Mouse (Mus musculus): ENCODE data around the gene Vav2. TPM values are rescaled to one million over a fixed set of nuclear protein-coding genes. Genes with fewer than 3 reads are reported as not detected.

The Vav2 gene
- polyA plus RNA-seq, 1 experiment from 2014 or later: 15.1 TPM

GRCm38 (mm10) chr2:27339051-27339450 is 87.8 kb downstream of the Vav2 start:
- H3K27ac ChIP-seq: peak overlapping the region; percentile 64
- no peak overlapping the region for H3K4me2 ChIP-seq
- H3K36me3 ChIP-seq: no peaks in the 10 kb centered on the region
- no peaks in the 10 kb centered on the region for H3K9me3 ChIP-seq
- ATAC-seq (ENCODE audit: low FRiP score): no peak
- peak overlapping the region; percentile 55; the same call in 1 of the 2 replicates for H3K9ac ChIP-seq
- no peaks in the 10 kb centered on the region for H3K27me3 ChIP-seq
- H3K4me3 ChIP-seq: no peak overlapping the region
- WGBS: 47% methylated on average over 8 of the region's 8 CpGs
- peaks cover 61% of the 10 kb centered on the region for H3K4me1 ChIP-seq (replicated peaks)

- 61% methylated on average over 6 of the region's 6 CpGs for WGBS
- peaks cover 51% of the 10 kb centered on the region for H3K4me1 ChIP-seq (replicated peaks)
Measured at GRCm38 (mm10) chr2:27337261-27337660, 89.6 kb downstream of the Vav2 start.

GRCm38 (mm10) chr2:27336600-27336999 is 90.2 kb downstream of the Vav2 start:
- no peak for ATAC-seq (ENCODE audit: low FRiP score)
- no peak overlapping the region for H3K9ac ChIP-seq
- WGBS: 57% methylated on average over 9 of the region's 9 CpGs

More at GRCm38 (mm10) chr2:27337261-27337660, 89.6 kb downstream of the Vav2 start:
- ATAC-seq (ENCODE audit: low FRiP score): no peak
- H3K4me3 ChIP-seq: no peak overlapping the region
- no peak overlapping the region for H3K9ac ChIP-seq
- no peak overlapping the region for H3K4me2 ChIP-seq
- no peaks in the 10 kb centered on the region for H3K27me3 ChIP-seq
- peak overlapping the region; percentile 71 for H3K27ac ChIP-seq
- no peaks in the 10 kb centered on the region for H3K9me3 ChIP-seq
- H3K36me3 ChIP-seq: no peaks in the 10 kb centered on the region

DNA sequence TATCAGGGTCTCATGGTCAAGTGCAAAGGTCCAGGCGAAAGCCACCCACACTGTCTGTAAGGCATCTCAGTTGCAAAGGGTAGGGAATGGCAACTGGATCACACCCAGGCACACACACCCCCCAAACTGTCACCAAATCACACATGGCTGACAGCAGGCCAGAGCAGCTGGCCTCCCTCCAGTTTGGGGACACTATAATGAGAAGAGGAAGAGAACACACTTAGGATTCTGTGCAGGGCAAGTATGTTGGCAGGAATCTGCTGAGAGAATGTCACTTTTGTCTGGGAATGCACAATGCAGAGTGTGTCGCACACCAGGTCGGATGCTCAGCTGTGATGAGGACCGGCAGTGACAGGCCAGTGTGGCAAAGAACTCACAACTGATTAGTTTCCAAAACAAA is 92.0 kb downstream of the Vav2 start:
- WGBS: 55% methylated on average over 4 of the region's 4 CpGs
- no peak overlapping the region for H3K9ac ChIP-seq
- H3K4me2 ChIP-seq: no peak overlapping the region
- H3K27me3 ChIP-seq: no peaks in the 10 kb centered on the region
- H3K4me3 ChIP-seq: no peak overlapping the region
- ATAC-seq (ENCODE audit: low FRiP score): peak; percentile 43; the same call in 1 of the 2 replicates
- no peaks in the 10 kb centered on the region for H3K9me3 ChIP-seq
- no peaks in the 10 kb centered on the region for H3K36me3 ChIP-seq
- peaks cover 67% of the 10 kb centered on the region for H3K4me1 ChIP-seq (replicated peaks)
- no peak overlapping the region for H3K27ac ChIP-seq

More at GRCm38 (mm10) chr2:27336600-27336999, 90.2 kb downstream of the Vav2 start:
- no peak overlapping the region for H3K4me3 ChIP-seq
- no peaks in the 10 kb centered on the region for H3K9me3 ChIP-seq
- H3K27ac ChIP-seq: peak overlapping the region; percentile 71
- H3K36me3 ChIP-seq: no peaks in the 10 kb centered on the region
- peaks cover 53% of the 10 kb centered on the region for H3K4me1 ChIP-seq (replicated peaks)
- H3K27me3 ChIP-seq: no peaks in the 10 kb centered on the region
- no peak overlapping the region for H3K4me2 ChIP-seq

- no peak overlapping the region for H3K9ac ChIP-seq
- H3K4me3 ChIP-seq: no peak overlapping the region
- no peaks in the 10 kb centered on the region for H3K27me3 ChIP-seq
- no peaks in the 10 kb centered on the region for H3K9me3 ChIP-seq
- WGBS: 81% methylated on average over 5 of the region's 5 CpGs
- peaks cover 69% of the 10 kb centered on the region for H3K4me1 ChIP-seq (replicated peaks)
- peak overlapping the region; percentile 65 for H3K27ac ChIP-seq
- H3K4me2 ChIP-seq: no peak overlapping the region
- ATAC-seq (ENCODE audit: low FRiP score): no peak
- no peaks in the 10 kb centered on the region for H3K36me3 ChIP-seq
Measured at GRCm38 (mm10) chr2:27331560-27331959, 95.3 kb downstream of the Vav2 start.

GRCm38 (mm10) chr2:27330446-27330845 is 96.4 kb downstream of the Vav2 start:
- WGBS: 38% methylated on average over 8 of the region's 8 CpGs
- no peak for ATAC-seq (ENCODE audit: low FRiP score)
- Histone ChIP-seq H3K4me3 (no peak overlapping the region), H3K4me2 (no peak overlapping the region), H3K36me3 (no peaks in the 10 kb centered on the region), H3K9me3 (no peaks in the 10 kb centered on the region), H3K27ac (peak overlapping the region; percentile 65), H3K27me3 (no peaks in the 10 kb centered on the region), H3K4me1 (replicated peaks) (peaks cover 73% of the 10 kb centered on the region), H3K9ac (no peak overlapping the region)

DNA sequence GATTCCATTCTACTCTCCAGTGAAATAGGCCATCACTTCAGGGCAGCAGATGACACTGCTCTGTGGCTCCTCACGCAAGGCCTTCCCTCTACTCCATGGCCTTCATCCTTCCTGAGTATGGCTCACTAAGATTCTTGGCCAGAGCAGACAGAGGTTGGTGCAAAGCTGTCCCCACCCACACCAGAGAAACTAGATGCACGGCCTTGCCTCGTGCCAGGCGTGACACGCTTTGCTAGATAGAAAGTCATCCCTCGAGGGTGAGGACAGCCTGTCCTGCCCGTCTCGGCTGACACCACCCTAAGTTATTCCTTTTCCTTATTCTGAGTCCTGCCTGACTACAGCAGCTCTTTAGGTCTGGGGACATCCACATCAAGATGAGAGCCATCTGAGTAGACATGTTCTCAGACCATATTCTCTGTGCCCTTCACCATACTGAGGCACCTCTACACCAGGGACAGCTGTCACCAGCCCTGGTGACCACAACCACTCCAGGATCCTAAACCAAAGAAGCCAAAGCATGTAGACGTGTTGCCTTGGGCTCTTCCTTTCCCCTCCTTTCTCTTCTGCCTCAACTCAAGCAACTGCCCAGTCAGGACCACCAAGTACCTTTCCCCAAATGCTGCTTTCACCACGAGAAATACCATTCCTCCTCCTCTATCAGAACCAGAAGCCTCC is 97.3 kb downstream of the Vav2 start:
- H3K9ac ChIP-seq: no peak overlapping the region
- no peak for ATAC-seq (ENCODE audit: low FRiP score)
- H3K4me3 ChIP-seq: no peak overlapping the region
- peak overlapping the region; percentile 65 for H3K27ac ChIP-seq
- H3K4me2 ChIP-seq: no peak overlapping the region
- no peaks in the 10 kb centered on the region for H3K9me3 ChIP-seq
- H3K4me1 ChIP-seq (replicated peaks): peaks cover 76% of the 10 kb centered on the region
- H3K27me3 ChIP-seq: no peaks in the 10 kb centered on the region
- H3K36me3 ChIP-seq: no peaks in the 10 kb centered on the region
- 91% methylated on average over 10 of the region's 10 CpGs for WGBS

- H3K4me1 ChIP-seq (replicated peaks): peaks cover 78% of the 10 kb centered on the region
- no peaks in the 10 kb centered on the region for H3K27me3 ChIP-seq
- H3K36me3 ChIP-seq: no peaks in the 10 kb centered on the region
- no peak overlapping the region for H3K4me3 ChIP-seq
- H3K27ac ChIP-seq: peak overlapping the region; percentile 36; the same call in 1 of the 2 replicates
- H3K9ac ChIP-seq: no peak overlapping the region
- ATAC-seq (ENCODE audit: low FRiP score): no peak
- no peaks in the 10 kb centered on the region for H3K9me3 ChIP-seq
- H3K4me2 ChIP-seq: no peak overlapping the region
Measured at GRCm38 (mm10) chr2:27328613-27329041, 98.2 kb downstream of the Vav2 start.

GRCm38 (mm10) chr2:27327886-27328285 is 98.9 kb downstream of the Vav2 start:
- Histone ChIP-seq H3K9ac (no peak overlapping the region), H3K27ac (no peak overlapping the region), H3K27me3 (no peaks in the 10 kb centered on the region), H3K9me3 (no peaks in the 10 kb centered on the region), H3K4me3 (no peak overlapping the region), H3K4me2 (no peak overlapping the region), H3K36me3 (no peaks in the 10 kb centered on the region), H3K4me1 (replicated peaks) (peaks cover 86% of the 10 kb centered on the region)
- 43% methylated on average over 4 of the region's 4 CpGs for WGBS
- ATAC-seq (ENCODE audit: low FRiP score): no peak

DNA sequence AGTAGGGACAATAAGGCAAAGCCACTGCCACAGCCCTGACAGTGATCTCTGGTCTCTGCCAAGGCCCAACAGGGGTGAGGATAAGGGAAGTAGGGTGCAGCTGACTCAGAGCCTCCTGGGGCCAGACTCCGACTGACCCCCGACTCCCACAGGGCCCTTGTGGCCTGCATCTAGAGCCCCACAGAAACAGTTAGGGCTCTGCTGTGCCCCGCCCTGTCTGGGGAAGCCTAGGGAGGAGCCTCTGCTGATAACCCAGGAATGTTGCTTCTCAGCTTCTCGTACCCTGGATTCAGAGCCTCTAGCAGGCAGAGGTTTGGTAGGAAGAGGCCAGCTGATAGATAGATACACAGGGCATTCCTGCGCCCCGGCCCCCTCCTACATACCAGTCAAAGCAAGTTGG is 99.8 kb downstream of the Vav2 start:
- no peak for ATAC-seq (ENCODE audit: low FRiP score)

GRCm38 (mm10) chr2:27326357-27326756 is 100.5 kb downstream of the Vav2 start:
- no peak for ATAC-seq (ENCODE audit: low FRiP score)
- Histone ChIP-seq H3K4me1 (replicated peaks) (peaks cover 96% of the 10 kb centered on the region), H3K9ac (no peak overlapping the region), H3K4me3 (no peak overlapping the region), H3K36me3 (no peaks in the 10 kb centered on the region), H3K9me3 (no peaks in the 10 kb centered on the region), H3K4me2 (no peak overlapping the region), H3K27me3 (no peaks in the 10 kb centered on the region), H3K27ac (no peak overlapping the region)
- 74% methylated on average over 7 of the region's 7 CpGs for WGBS

More for the DNA sequence above, 99.8 kb downstream of the Vav2 start:
- 87% methylated on average over 6 of the region's 6 CpGs for WGBS
- H3K4me3 ChIP-seq: no peak overlapping the region
- no peak overlapping the region for H3K27ac ChIP-seq
- no peak overlapping the region for H3K4me2 ChIP-seq
- no peaks in the 10 kb centered on the region for H3K27me3 ChIP-seq
- H3K9me3 ChIP-seq: no peaks in the 10 kb centered on the region
- H3K36me3 ChIP-seq: no peaks in the 10 kb centered on the region
- H3K4me1 ChIP-seq (replicated peaks): peaks cover 94% of the 10 kb centered on the region
- no peak overlapping the region for H3K9ac ChIP-seq

DNA sequence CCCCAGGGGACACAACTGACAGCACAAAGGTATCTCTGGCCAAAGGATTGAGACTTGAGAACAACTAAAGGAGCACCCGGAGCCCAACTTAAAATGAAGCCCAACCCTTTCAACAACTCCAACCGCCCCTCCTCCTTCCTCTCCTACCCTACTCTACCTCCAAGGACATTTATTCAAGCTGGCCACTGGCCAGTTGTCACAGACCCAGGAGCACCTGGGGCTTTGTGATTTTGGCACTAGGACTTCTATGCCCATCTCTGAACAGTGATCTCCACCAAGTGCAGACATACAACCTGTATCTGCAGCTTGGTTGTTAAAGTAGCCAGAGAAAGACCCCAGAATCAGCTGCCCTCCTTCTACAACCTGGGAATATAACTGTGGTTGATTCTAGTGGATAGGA is 102.1 kb downstream of the Vav2 start:
- Histone ChIP-seq H3K4me1 (replicated peaks) (peaks cover 93% of the 10 kb centered on the region), H3K9ac (no peak overlapping the region), H3K27me3 (no peaks in the 10 kb centered on the region), H3K27ac (no peak overlapping the region), H3K36me3 (no peaks in the 10 kb centered on the region), H3K4me3 (no peak overlapping the region), H3K4me2 (no peak overlapping the region), H3K9me3 (no peaks in the 10 kb centered on the region)
- WGBS: 11% methylated on average over 2 of the region's 2 CpGs
- ATAC-seq (ENCODE audit: low FRiP score): no peak

- no peak overlapping the region for H3K4me2 ChIP-seq
- H3K36me3 ChIP-seq: no peaks in the 10 kb centered on the region
- H3K4me3 ChIP-seq: no peak overlapping the region
- H3K9ac ChIP-seq: 0 out of 2 replicates have a peak overlapping the region, but pooled peaks have one; percentile 55
- peak overlapping the region; percentile 55 for H3K27ac ChIP-seq
- H3K4me1 ChIP-seq (replicated peaks): peaks cover 83% of the 10 kb centered on the region
- no peaks in the 10 kb centered on the region for H3K9me3 ChIP-seq
- no peak for ATAC-seq (ENCODE audit: low FRiP score)
- no peaks in the 10 kb centered on the region for H3K27me3 ChIP-seq
- 11% methylated on average over 6 of the region's 6 CpGs for WGBS
Measured at GRCm38 (mm10) chr2:27321431-27321875, 105.4 kb downstream of the Vav2 start.

All from hindbrain, embryonic 13.5 days (tissue).